Mouse (Mus musculus): ENCODE results near the gene Lxn.

The Lxn gene

GRCm38 (mm10) chr3:67467281-67467680, 3.6 kb upstream of the Lxn start:
- ChIA-PET POLR2A (interaction anchor here in 1 of 4 experiments (1.4 to 2.0 kb wide), 2 partner anchors 8 to 11 kb away, joined by 3 to 7 read pairs; no protein-coding TSS in a partner anchor), CTCF (no interaction called here)

- CTCF ChIA-PET, result no interaction called here
- POLR2A ChIA-PET, result interaction anchor here in 2 of 4 experiments (0.5 to 2.0 kb wide), 2 partner anchors 9 to 101 kb away, joined by 3 to 7 read pairs; no protein-coding TSS in a partner anchor
Measured at GRCm38 (mm10) chr3:67466576-67466975, 2.9 kb upstream of the Lxn start.

GRCm38 (mm10) chr3:67463001-67463400, 725 bp downstream of the Lxn start:
- CTCF ChIA-PET, result interaction anchor here (0.6 to 2.5 kb wide), 11 partner anchors 13 to 105 kb away, joined by 3 to 15 read pairs (median 4); partner anchors contain the start of genes Gfm1 (in 1 of the 4) and Rarres1 (in 1 of the 4)

GRCm38 (mm10) chr3:67462578-67462977, 1.1 kb downstream of the Lxn start:
- POLR2A ChIA-PET, result interaction anchor here in 3 of 4 experiments (1.6 to 2.7 kb wide), 6 partner anchors 12 to 14 kb away, joined by 5 to 18 read pairs (median 13); no protein-coding TSS in a partner anchor

More at GRCm38 (mm10) chr3:67463001-67463400, 725 bp downstream of the Lxn start:
- POLR2A ChIA-PET, result interaction anchor here in 3 of 4 experiments (0.6 to 2.7 kb wide), 16 partner anchors 9 to 1146 kb away, joined by 3 to 18 read pairs (median 5); no protein-coding TSS in a partner anchor

GRCm38 (mm10) chr3:67462015-67462414, 1.7 kb downstream of the Lxn start:
- ChIA-PET CTCF (interaction anchor here in 1 of 4 experiments (2.3 kb wide), 1 partner anchor 15 kb away, joined by 6 read pairs; no protein-coding TSS in a partner anchor), POLR2A (no interaction called here)

More at GRCm38 (mm10) chr3:67462578-67462977, 1.1 kb downstream of the Lxn start:
- CTCF ChIA-PET, result interaction anchor here (0.6 to 2.5 kb wide), 6 partner anchors 15 to 106 kb away, joined by 3 to 15 read pairs (median 6); partner anchors contain the start of gene Gfm1 (in 1 of the 4)

GRCm38 (mm10) chr3:67459881-67460280, 3.8 kb downstream of the Lxn start:
- POLR2A ChIA-PET, result interaction anchor here in 1 of 4 experiments (2.2 kb wide), 1 partner anchor 10 kb away, joined by 6 read pairs; no protein-coding TSS in a partner anchor
- CTCF ChIA-PET, result no interaction called here

GRCm38 (mm10) chr3:67450601-67451210, 13.0 kb downstream of the Lxn start:
- ChIA-PET POLR2A (interaction anchor here in 3 of 4 experiments (1.3 to 2.3 kb wide), 4 partner anchors 9 to 21 kb away, joined by 3 to 14 read pairs (median 6); partner anchors contain the start of genes Lxn (in 3 of the 3) and Gfm1 (in 1 of the 3)), CTCF (interaction anchor here in 1 of 4 experiments (1.7 to 2.5 kb wide), 2 partner anchors 21 to 117 kb away, joined by 5 to 8 read pairs; partner anchors contain the start of gene Gfm1)

GRCm38 (mm10) chr3:67449660-67450059, 14.1 kb downstream of the Lxn start:
- ChIA-PET POLR2A (interaction anchor here in 3 of 4 experiments (0.6 to 3.1 kb wide), 9 partner anchors 10 to 134 kb away, joined by 3 to 14 read pairs (median 4); partner anchors contain the start of genes Lxn (in 3 of the 3) and Gfm1 (in 2 of the 3)), CTCF (interaction anchor here in 2 of 4 experiments (1.2 to 2.5 kb wide), 3 partner anchors 14 to 119 kb away, joined by 4 to 8 read pairs (median 4); partner anchors contain the start of gene Lxn (in 2 of the 2))

GRCm38 (mm10) chr3:67447143-67447542, 16.6 kb downstream of the Lxn start:
- ChIA-PET CTCF (interaction anchor here in 3 of 4 experiments (0.6 to 2.6 kb wide), 22 partner anchors 9 to 599 kb away, joined by 3 to 14 read pairs (median 4); partner anchors contain the start of genes Gfm1 (in 2 of the 3) and Lxn (in 2 of the 3)), POLR2A (interaction anchor here in 3 of 4 experiments (0.6 to 3.1 kb wide), 4 partner anchors 9 to 17 kb away, joined by 3 to 12 read pairs (median 6); partner anchors contain the start of gene Lxn (in 2 of the 3))

GRCm38 (mm10) chr3:67434011-67434410, 29.7 kb downstream of the Lxn start:
- POLR2A ChIA-PET, result interaction anchor here in 2 of 4 experiments (0.8 to 1.3 kb wide), 2 partner anchors 29 to 65 kb away, joined by 3 to 5 read pairs; partner anchors contain the start of gene Lxn (in 1 of the 2)
- CTCF ChIA-PET, result interaction anchor here in 2 of 4 experiments (0.5 to 2.8 kb wide), 5 partner anchors 13 to 310 kb away, joined by 3 to 7 read pairs (median 4); no protein-coding TSS in a partner anchor

- POLR2A ChIA-PET, result interaction anchor here in 2 of 4 experiments (0.6 to 1.7 kb wide), 15 partner anchors 9 to 1138 kb away, joined by 3 to 6 read pairs (median 3); partner anchors contain the start of genes Lxn (in 1 of the 2), Mfsd1 (in 1 of the 2) and Mlf1 (in 1 of the 2)
- CTCF ChIA-PET, result interaction anchor here (0.6 to 2.7 kb wide), 29 partner anchors 8 to 1538 kb away, joined by 3 to 15 read pairs (median 4); partner anchors contain the start of genes Lxn (in 1 of the 4) and Rarres1 (in 1 of the 4)
Measured at GRCm38 (mm10) chr3:67429999-67430380, 33.7 kb downstream of the Lxn start, which contains the start of gene Gfm1. Gene Gfm1 (plus strand): TSS chr3:67430096.

- ChIA-PET CTCF (interaction anchor here (0.6 to 2.7 kb wide), 30 partner anchors 9 to 1913 kb away, joined by 3 to 15 read pairs (median 4); partner anchors contain the start of genes Lxn (in 1 of the 4) and Rarres1 (in 1 of the 4)), POLR2A (interaction anchor here in 2 of 4 experiments (0.6 to 1.7 kb wide), 15 partner anchors 9 to 1137 kb away, joined by 3 to 6 read pairs (median 3); partner anchors contain the start of genes Lxn (in 1 of the 2), Mfsd1 (in 1 of the 2) and Mlf1 (in 1 of the 2))
Measured at GRCm38 (mm10) chr3:67429338-67429998, 34.3 kb downstream of the Lxn start.
